Mouse (Mus musculus) heart, embryonic 14.5 days (tissue): ENCODE data around the gene Vamp2. TPM values are rescaled to one million over a fixed set of nuclear protein-coding genes. Genes with fewer than 3 reads are reported as not detected.
A peak's percentile ranks its signal among the peaks of the same experiment; 100 is the strongest.

Source experiments
- ATAC-seq: fragments of 200-750 bp; cut with Nextera tagmentation; 2 replicates; pipeline ENCODE4 v1.8.0; 2017; ENCODE audit warnings: low read depth, moderate TSS enrichment; ENCODE audit not compliant: insufficient number of reproducible peaks, insufficient read depth, low FRiP score
- H3K27ac ChIP-seq, 2 experiments: fragments of 200-500 bp in 1 of 2; fragments of 300-500 bp in 1 of 2; sonication (generic) in 1 of 2; replicated peaks in 1 of 2; 2 replicates each; pipeline ENCODE4 v1.5.1; 2012 to 2014; ENCODE audit warnings: low read depth in 2 of 2, low read length in 2 of 2, control low read depth in 1 of 2, mild to moderate bottlenecking in 1 of 2, mixed read lengths in 1 of 2; ENCODE audit not compliant: control insufficient read depth in 1 of 2, insufficient read depth in 1 of 2
- H3K27me3 ChIP-seq: fragments of 300-500 bp; sonication (generic); 2 replicates; pipeline ENCODE4 v1.6.1; 2014; ENCODE audit warnings: mild to moderate bottlenecking, low read length, control low read depth; ENCODE audit not compliant: control insufficient read depth, insufficient read depth
- H3K36me3 ChIP-seq: fragments of 300-500 bp; sonication (generic); 2 replicates; pipeline ENCODE4 v1.6.1; 2014; ENCODE audit warnings: mild to moderate bottlenecking, control low read depth, low read length, mixed read lengths; ENCODE audit not compliant: control insufficient read depth, insufficient read depth
- H3K4me1 ChIP-seq, 2 experiments: fragments of 200-500 bp in 1 of 2; fragments of 300-500 bp in 1 of 2; sonication (generic) in 1 of 2; 2 replicates each; pipeline ENCODE4 v1.6.1; 2012 to 2014; ENCODE audit warnings: low read length in 2 of 2, control low read depth in 1 of 2, mixed read lengths in 1 of 2; ENCODE audit not compliant: control insufficient read depth in 2 of 2, insufficient read depth in 2 of 2
- H3K4me2 ChIP-seq: fragments of 300-500 bp; sonication (generic); 2 replicates; pipeline ENCODE4 v1.6.1; 2014; ENCODE audit warnings: mild to moderate bottlenecking, low read length
- H3K4me3 ChIP-seq, 2 experiments: fragments of 200-500 bp in 1 of 2; fragments of 300-500 bp in 1 of 2; sonication (generic) in 1 of 2; 2 replicates each; pipeline ENCODE4 v1.5.1; 2012 to 2014; ENCODE audit warnings: low read length in 2 of 2, mild to moderate bottlenecking in 2 of 2, control low read depth in 1 of 2, low read depth in 1 of 2, moderate library complexity in 1 of 2; ENCODE audit not compliant: control insufficient read depth in 1 of 2, insufficient read depth in 1 of 2
- H3K9ac ChIP-seq: fragments of 300-500 bp; sonication (generic); 2 replicates; pipeline ENCODE4 v1.6.1; 2014; ENCODE audit warnings: mild to moderate bottlenecking, low read length
- H3K9me3 ChIP-seq: fragments of 300-500 bp; sonication (generic); 2 replicates; pipeline ENCODE4 v1.6.1; 2016; ENCODE audit warnings: low read length, control low read depth; ENCODE audit not compliant: control insufficient read depth
- WGBS: fragments of 180-500 bp; shearing (Covaris S2); extraction: QIAGEN DNeasy Blood & Tissue Kit; methylation state at CpG from one replicate; pipeline ENCODE4 v1.1.7; 2014; 5-methylcytosine and 5-hydroxymethylcytosine counted together
- polyA plus RNA-seq: library from polyadenylated mRNA; unstranded; fragments of >200 nt; fragmentation: Nextera tagmentation; extraction: Ambion mirVana; gene quantifications from 2 replicates; pipeline ENCODE4 v1.2.1, GENCODE M21; 2014

Vamp2 gene
- polyA plus RNA-seq, 1 experiment from 2014 or later: 93.9 TPM

DNA sequence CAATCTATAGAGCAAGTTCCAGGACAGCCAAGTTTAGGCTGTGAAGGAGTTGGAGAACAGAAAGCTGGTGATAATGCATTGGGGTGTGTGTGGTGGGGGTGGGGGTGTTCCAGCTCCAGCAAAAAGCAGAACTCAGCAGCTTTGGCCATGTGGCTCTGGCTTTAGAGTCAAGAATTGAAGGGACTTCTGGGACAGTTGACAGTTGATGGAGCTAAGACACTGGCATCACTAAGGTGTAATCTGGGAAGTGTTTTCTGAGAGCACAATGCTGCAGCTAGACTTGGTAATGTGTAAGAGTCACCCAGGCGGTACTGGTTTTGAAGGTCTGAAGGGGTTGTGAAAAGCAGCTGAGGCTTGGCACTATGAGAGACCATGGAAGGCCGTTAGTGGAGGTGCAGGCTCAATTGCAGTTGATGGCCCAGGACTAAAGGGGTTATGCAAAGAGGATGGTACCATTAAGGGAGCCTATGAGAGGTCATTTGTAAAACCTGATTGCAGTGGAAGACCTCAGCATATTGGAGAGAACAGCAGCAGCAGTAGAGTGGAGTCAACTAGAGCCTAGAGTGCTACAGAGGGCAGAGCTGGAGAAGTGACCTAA lies 35.4 kb upstream of the Vamp2 start:
- Histone ChIP-seq H3K9ac (no peak overlapping the region), H3K27ac (no peak overlapping the region), H3K9me3 (no peaks in the 10 kb centered on the region), H3K36me3 (peaks cover 48% of the 10 kb centered on the region), H3K4me1 (no peaks in the 10 kb centered on the region; a peak in 1 of 4 replicates), H3K4me3 (no peak overlapping the region), H3K4me2 (no peak overlapping the region), H3K27me3 (no peaks in the 10 kb centered on the region)
- ATAC-seq: no peak
- WGBS: 89% methylated on average over 2 of the region's 2 CpGs

- Histone ChIP-seq H3K4me2 (no peak overlapping the region), H3K4me3 (no peak overlapping the region), H3K27ac (no peak overlapping the region), H3K36me3 (peaks cover 39% of the 10 kb centered on the region), H3K9ac (no peak overlapping the region), H3K9me3 (no peaks in the 10 kb centered on the region), H3K27me3 (no peaks in the 10 kb centered on the region), H3K4me1 (peaks cover 4 to 8% of the 10 kb centered on the region in 2 experiments)
- no peak for ATAC-seq
- 71% methylated on average over 3 of the region's 3 CpGs for WGBS
These were observed 34.4 kb upstream of the Vamp2 start for GRCm38 (mm10) chr11:69053848-69054247.

- no peaks in the 10 kb centered on the region for H3K27me3 ChIP-seq
- H3K27ac ChIP-seq: peak overlapping the region; percentile 77 to 84
- H3K4me2 ChIP-seq: peak overlapping the region; percentile 85
- H3K9me3 ChIP-seq: no peaks in the 10 kb centered on the region
- no peak for ATAC-seq
- peak overlapping the region; percentile 83 to 95 for H3K4me3 ChIP-seq
- peaks cover 7% of the 10 kb centered on the region; the same call in 1 of the 2 replicates for H3K36me3 ChIP-seq
- peaks cover 11 to 21% of the 10 kb centered on the region in 2 experiments for H3K4me1 ChIP-seq
- H3K9ac ChIP-seq: peak overlapping the region; percentile 93
- 59% methylated on average over 2 of the region's 2 CpGs for WGBS
These were observed 30.0 kb upstream of the Vamp2 start for GRCm38 (mm10) chr11:69058265-69058664.

GRCm38 (mm10) chr11:69058729-69059356 lies 29.4 kb upstream of the Vamp2 start:
- Histone ChIP-seq H3K4me2 (peak overlapping the region; percentile 85), H3K9me3 (no peaks in the 10 kb centered on the region), H3K36me3 (peaks cover 3% of the 10 kb centered on the region; the same call in 1 of the 2 replicates), H3K9ac (peak overlapping the region; percentile 93), H3K4me1 (peaks cover 11 to 21% of the 10 kb centered on the region in 2 experiments), H3K27me3 (no peaks in the 10 kb centered on the region), H3K27ac (peak overlapping the region; percentile 77 to 84), H3K4me3 (peak overlapping the region; percentile 83 to 95)
- WGBS: 2% methylated on average over 19 of the region's 19 CpGs
- ATAC-seq: no peak

DNA sequence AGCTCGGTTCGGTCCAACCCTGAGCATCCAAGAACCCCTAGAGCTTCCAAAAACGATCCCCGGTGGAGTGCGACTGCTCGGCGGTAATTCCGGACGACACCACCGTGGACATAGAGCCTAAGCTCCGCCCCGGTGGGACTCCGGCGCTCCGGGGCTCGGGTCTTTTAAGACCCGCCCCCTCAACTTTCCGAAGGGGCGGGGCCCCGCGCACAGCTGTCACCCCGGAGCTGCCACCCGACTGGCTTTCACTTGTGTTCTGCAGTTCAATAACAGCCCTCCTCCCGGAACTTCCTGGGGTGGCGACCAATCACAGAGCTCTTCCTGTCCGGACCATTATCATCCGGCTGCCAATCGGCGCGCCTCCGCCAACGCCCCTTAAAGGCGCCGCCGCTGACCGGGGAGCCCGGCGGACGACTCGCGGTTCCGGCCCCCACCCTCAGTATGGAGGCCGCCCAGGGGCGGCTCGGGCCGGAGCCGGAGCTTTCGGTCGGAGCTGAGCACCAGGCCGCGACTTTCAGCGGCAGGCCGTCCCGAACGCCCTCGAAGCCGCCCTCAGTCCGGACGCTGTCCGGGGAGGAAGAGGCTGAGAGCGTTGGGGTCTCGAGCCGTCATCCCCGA lies 28.8 kb upstream of the Vamp2 start, which contains the start of gene Borcs6:
Gene Borcs6 (plus strand): TSS at position 361 of the 618 bp plus-strand sequence.
- H3K4me2 ChIP-seq: peak within 1 kb of the TSS; percentile 85
- under 1% methylated on average over 63 of the region's 64 CpGs for WGBS
- peak within 1 kb of the TSS; percentile 93 for H3K9ac ChIP-seq
- H3K4me1 ChIP-seq: peaks cover 13 to 25% of the 10 kb centered on the region in 2 experiments
- ATAC-seq: peak; percentile 90
- H3K4me3 ChIP-seq: peak within 1 kb of the TSS; percentile 83 to 95
- H3K36me3 ChIP-seq: no peaks in the 10 kb centered on the region
- H3K27ac ChIP-seq: peak within 1 kb of the TSS; percentile 84 to 95
- H3K9me3 ChIP-seq: no peaks in the 10 kb centered on the region
- H3K27me3 ChIP-seq: no peaks in the 10 kb centered on the region

- WGBS: 0% methylated on average over 48 of the region's 49 CpGs
- Histone ChIP-seq H3K4me3 (peak overlapping the region; percentile 73 to 95), H3K27me3 (no peaks in the 10 kb centered on the region), H3K9me3 (no peaks in the 10 kb centered on the region), H3K9ac (peak overlapping the region; percentile 93), H3K4me1 (peaks cover 13 to 28% of the 10 kb centered on the region in 2 experiments), H3K36me3 (no peaks in the 10 kb centered on the region), H3K4me2 (peak overlapping the region; percentile 84), H3K27ac (peak overlapping the region; percentile 75 to 95)
- ATAC-seq: peak; percentile 20
These were observed 28.3 kb upstream of the Vamp2 start for GRCm38 (mm10) chr11:69059975-69060411.

GRCm38 (mm10) chr11:69060448-69061254 lies 27.6 kb upstream of the Vamp2 start:
- H3K36me3 ChIP-seq: no peaks in the 10 kb centered on the region
- H3K9me3 ChIP-seq: no peaks in the 10 kb centered on the region
- H3K9ac ChIP-seq: peak overlapping the region; percentile 93
- peak overlapping the region; percentile 73 to 95 for H3K4me3 ChIP-seq
- peak overlapping the region; percentile 75 to 95 for H3K27ac ChIP-seq
- WGBS: 1% methylated on average over 40 of the region's 40 CpGs
- ATAC-seq: no peak
- H3K27me3 ChIP-seq: no peaks in the 10 kb centered on the region
- peak overlapping the region; percentile 84 for H3K4me2 ChIP-seq
- H3K4me1 ChIP-seq: peaks cover 13 to 28% of the 10 kb centered on the region in 2 experiments
